Mouse (Mus musculus): ENCODE results near the gene Kctd21. TPM values are rescaled to one million over a fixed set of nuclear protein-coding genes. Genes with fewer than 3 reads are reported as not detected.

Gene Kctd21
- polyA plus RNA-seq, 1 experiment = 3.0 TPM

DNA sequence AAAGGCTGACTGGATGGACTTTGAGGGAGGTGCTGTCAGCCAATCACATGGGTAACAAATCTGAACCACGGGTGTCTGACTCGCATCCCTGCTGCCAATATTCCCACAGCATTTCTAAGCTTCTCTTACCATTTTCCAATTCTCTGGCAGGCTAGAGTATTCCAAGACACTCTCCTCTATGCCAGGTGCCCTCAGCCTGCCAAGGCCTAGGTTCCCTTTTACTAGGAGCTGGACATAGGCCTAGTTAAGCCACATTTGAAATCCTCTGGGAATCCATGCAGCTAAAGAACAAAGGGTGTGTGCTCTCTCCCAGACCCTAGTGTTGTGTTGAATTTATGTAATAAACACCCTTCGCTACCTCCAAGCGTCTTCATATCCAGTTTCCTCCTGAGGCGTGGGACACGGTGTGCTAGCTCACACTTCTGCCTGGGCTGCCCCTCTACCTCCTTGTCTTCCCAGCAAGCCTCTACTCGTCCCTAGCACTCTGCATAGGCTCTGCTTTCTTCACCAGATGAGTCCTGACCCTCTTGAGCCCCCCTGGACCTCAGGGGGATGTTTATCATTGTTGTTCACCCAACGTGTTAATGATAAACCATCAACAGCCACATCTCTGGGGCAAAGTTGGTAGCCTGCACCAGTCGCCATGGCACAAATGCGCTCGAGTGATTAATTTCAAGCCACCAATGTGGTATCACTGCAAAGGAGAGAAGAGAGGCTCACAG is 19.8 kb downstream of the Kctd21 start:
- Histone ChIP-seq H3K4me3 (ENCODE audit: low read depth, low read length) (no peak overlapping the region), H3K9ac (ENCODE audit: low read depth, poor library complexity, severe bottlenecking) (no peak overlapping the region), H3K27me3 (ENCODE audit: control insufficient read depth, insufficient read depth, low read length, poor library complexity, severe bottlenecking) (no peaks in the 10 kb centered on the region), H3K9me3 (replicated peaks; ENCODE audit: control insufficient read depth, insufficient read depth, low read length, poor library complexity, severe bottlenecking) (no peaks in the 10 kb centered on the region), H3K27ac (ENCODE audit: insufficient read depth, low read length) (no peak overlapping the region), H3K36me3 (ENCODE audit: control insufficient read depth, insufficient read depth, low read length, poor library complexity, severe bottlenecking) (no peaks in the 10 kb centered on the region), H3K4me1 (ENCODE audit: control insufficient read depth, insufficient read depth, low read length) (no peaks in the 10 kb centered on the region)
- TF ChIP-seq POLR2A (IDR thresholded peaks at IDR 0.05; ENCODE audit: insufficient read depth, low read length) (no peak), EP300 (IDR thresholded peaks at IDR 0.05; ENCODE audit: insufficient read depth, low read depth, low read length) (no peak), CTCF (IDR thresholded peaks at IDR 0.05; ENCODE audit: low read depth, low read length) (no peak)

DNA sequence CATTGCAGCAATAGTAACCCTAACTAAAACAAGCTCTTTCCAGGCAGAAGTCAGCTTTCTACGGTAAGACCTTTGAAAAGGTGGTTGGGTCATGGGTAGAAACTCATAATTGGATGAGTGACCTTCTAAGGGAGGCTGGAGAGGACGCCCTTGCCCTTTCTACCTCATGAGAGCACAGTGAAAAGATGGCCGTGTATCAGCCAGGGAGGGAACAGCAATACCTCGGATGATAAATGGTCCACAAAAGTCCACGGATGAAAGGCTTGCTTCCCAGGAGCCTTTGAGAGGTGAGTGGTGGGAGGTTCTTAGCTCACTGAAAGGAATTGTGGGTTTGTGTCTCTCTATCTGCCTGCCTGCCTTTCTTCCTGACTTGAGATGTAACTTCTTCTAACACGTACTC is 21.2 kb downstream of the Kctd21 start:
- TF ChIP-seq EP300 (IDR thresholded peaks at IDR 0.05; ENCODE audit: insufficient read depth, low read depth, low read length) (no peak), POLR2A (IDR thresholded peaks at IDR 0.05; ENCODE audit: insufficient read depth, low read length) (no peak), CTCF (IDR thresholded peaks at IDR 0.05; ENCODE audit: low read depth, low read length) (no peak)
- Histone ChIP-seq H3K27me3 (ENCODE audit: control insufficient read depth, insufficient read depth, low read length, poor library complexity, severe bottlenecking) (no peaks in the 10 kb centered on the region), H3K9me3 (replicated peaks; ENCODE audit: control insufficient read depth, insufficient read depth, low read length, poor library complexity, severe bottlenecking) (no peaks in the 10 kb centered on the region), H3K9ac (ENCODE audit: low read depth, poor library complexity, severe bottlenecking) (no peak overlapping the region), H3K27ac (ENCODE audit: insufficient read depth, low read length) (no peak overlapping the region), H3K36me3 (ENCODE audit: control insufficient read depth, insufficient read depth, low read length, poor library complexity, severe bottlenecking) (no peaks in the 10 kb centered on the region), H3K4me1 (ENCODE audit: control insufficient read depth, insufficient read depth, low read length) (no peaks in the 10 kb centered on the region), H3K4me3 (ENCODE audit: low read depth, low read length) (no peak overlapping the region)

DNA sequence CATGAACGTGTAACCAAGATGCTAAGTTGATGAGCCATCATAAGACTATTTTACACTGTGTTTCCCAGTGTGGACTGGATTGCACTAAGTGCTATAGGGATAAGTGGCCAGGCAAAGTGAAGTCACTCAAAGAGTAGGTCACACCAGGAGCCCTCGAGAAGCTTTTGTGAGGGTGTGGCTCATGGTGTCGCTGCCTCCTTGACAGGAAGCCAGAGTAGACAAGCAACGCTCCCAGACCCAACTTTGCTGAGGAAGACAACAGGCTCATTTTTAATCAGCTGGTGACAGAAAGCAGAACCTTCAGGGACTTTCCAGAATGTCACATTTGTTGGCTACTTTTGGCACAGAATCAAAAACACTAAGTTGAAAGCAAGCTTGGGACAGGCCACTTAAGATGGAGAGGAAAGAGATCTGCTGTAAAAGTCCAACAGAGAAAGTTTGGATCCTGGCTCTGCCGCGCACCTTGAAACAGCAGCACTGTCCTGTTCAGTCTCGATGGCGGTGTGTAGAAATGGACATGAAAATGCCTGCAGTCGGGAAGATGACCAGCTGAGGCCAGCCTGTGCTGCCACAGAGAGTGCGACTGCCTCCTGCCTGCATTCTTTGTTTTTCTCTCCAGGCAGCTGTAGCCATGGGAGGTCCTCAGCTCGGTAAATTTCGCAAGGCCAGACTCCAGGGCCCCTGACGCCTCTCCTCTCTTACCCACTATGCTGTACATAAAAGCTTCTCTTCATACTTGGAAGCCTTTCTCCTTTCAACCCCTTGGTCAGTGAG is 23.1 kb downstream of the Kctd21 start:
- TF ChIP-seq POLR2A (IDR thresholded peaks at IDR 0.05; ENCODE audit: insufficient read depth, low read length) (no peak), EP300 (IDR thresholded peaks at IDR 0.05; ENCODE audit: insufficient read depth, low read depth, low read length) (no peak), CTCF (IDR thresholded peaks at IDR 0.05; ENCODE audit: low read depth, low read length) (no peak)
- H3K4me3 ChIP-seq (ENCODE audit: low read depth, low read length) = no peak overlapping the region
- no peaks in the 10 kb centered on the region for H3K9me3 ChIP-seq (replicated peaks; ENCODE audit: control insufficient read depth, insufficient read depth, low read length, poor library complexity, severe bottlenecking)
- H3K27me3 ChIP-seq (ENCODE audit: control insufficient read depth, insufficient read depth, low read length, poor library complexity, severe bottlenecking) = no peaks in the 10 kb centered on the region
- no peaks in the 10 kb centered on the region for H3K36me3 ChIP-seq (ENCODE audit: control insufficient read depth, insufficient read depth, low read length, poor library complexity, severe bottlenecking)
- no peaks in the 10 kb centered on the region for H3K4me1 ChIP-seq (ENCODE audit: control insufficient read depth, insufficient read depth, low read length)
- no peak overlapping the region for H3K9ac ChIP-seq (ENCODE audit: low read depth, poor library complexity, severe bottlenecking)
- H3K27ac ChIP-seq (ENCODE audit: insufficient read depth, low read length) = no peak overlapping the region

DNA sequence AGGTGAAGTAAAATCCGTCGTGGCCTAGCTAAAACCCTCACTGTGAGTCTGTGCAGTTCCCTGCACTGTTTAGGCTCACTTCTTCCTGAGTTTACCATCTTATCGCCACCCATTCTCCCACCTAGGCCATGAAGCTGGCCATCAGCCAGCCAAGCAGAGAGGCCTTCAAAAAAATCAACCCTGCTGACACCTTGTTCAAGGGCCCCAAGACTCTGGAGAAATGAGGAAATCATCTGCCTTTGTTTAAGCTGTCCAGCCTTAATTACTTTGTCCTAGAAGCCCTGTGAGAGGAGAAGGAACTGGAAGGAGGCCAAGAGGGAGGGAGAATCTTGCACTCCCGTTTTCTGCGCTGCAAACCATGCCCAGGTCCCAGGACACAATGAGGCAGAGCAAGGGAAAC is 24.1 kb downstream of the Kctd21 start:
- H3K27me3 ChIP-seq (ENCODE audit: control insufficient read depth, insufficient read depth, low read length, poor library complexity, severe bottlenecking) = no peaks in the 10 kb centered on the region
- H3K4me1 ChIP-seq (ENCODE audit: control insufficient read depth, insufficient read depth, low read length) = no peaks in the 10 kb centered on the region
- H3K9ac ChIP-seq (ENCODE audit: low read depth, poor library complexity, severe bottlenecking) = no peak overlapping the region
- no peak overlapping the region for H3K4me3 ChIP-seq (ENCODE audit: low read depth, low read length)
- no peaks in the 10 kb centered on the region for H3K9me3 ChIP-seq (replicated peaks; ENCODE audit: control insufficient read depth, insufficient read depth, low read length, poor library complexity, severe bottlenecking)
- TF ChIP-seq EP300 (IDR thresholded peaks at IDR 0.05; ENCODE audit: insufficient read depth, low read depth, low read length) (no peak), POLR2A (IDR thresholded peaks at IDR 0.05; ENCODE audit: insufficient read depth, low read length) (no peak), CTCF (IDR thresholded peaks at IDR 0.05; ENCODE audit: low read depth, low read length) (no peak)
- H3K27ac ChIP-seq (ENCODE audit: insufficient read depth, low read length) = no peak overlapping the region
- H3K36me3 ChIP-seq (ENCODE audit: control insufficient read depth, insufficient read depth, low read length, poor library complexity, severe bottlenecking) = no peaks in the 10 kb centered on the region

DNA sequence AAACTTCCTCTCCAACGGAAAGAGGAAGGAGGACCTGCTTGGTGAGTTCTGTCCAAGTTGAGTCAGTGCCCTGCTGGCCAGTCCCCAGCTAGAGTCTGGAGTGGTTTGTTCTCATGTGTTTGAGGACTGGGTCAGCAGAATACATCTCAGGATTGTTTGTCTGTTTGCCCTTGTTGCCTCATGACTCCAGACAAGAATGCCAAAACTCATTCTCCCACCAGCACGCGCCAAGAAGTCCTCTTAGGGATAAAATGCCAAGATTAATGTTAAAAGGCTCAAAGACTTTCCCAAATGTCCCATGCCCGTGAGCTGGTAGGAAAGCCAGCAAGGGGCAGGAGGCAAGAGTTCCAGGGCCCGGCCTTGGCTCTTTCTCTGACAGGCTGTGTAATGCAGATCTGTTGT is 24.7 kb downstream of the Kctd21 start:
- Histone ChIP-seq H3K36me3 (ENCODE audit: control insufficient read depth, insufficient read depth, low read length, poor library complexity, severe bottlenecking) (no peaks in the 10 kb centered on the region), H3K4me1 (ENCODE audit: control insufficient read depth, insufficient read depth, low read length) (no peaks in the 10 kb centered on the region), H3K27me3 (ENCODE audit: control insufficient read depth, insufficient read depth, low read length, poor library complexity, severe bottlenecking) (no peaks in the 10 kb centered on the region), H3K9me3 (replicated peaks; ENCODE audit: control insufficient read depth, insufficient read depth, low read length, poor library complexity, severe bottlenecking) (no peaks in the 10 kb centered on the region), H3K27ac (ENCODE audit: insufficient read depth, low read length) (no peak overlapping the region), H3K9ac (ENCODE audit: low read depth, poor library complexity, severe bottlenecking) (no peak overlapping the region), H3K4me3 (ENCODE audit: low read depth, low read length) (no peak overlapping the region)
- no peak for TF ChIP-seq EP300 (IDR thresholded peaks at IDR 0.05; ENCODE audit: insufficient read depth, low read depth, low read length)
- TF ChIP-seq POLR2A (IDR thresholded peaks at IDR 0.05; ENCODE audit: insufficient read depth, low read length) = no peak
- no peak for TF ChIP-seq CTCF (IDR thresholded peaks at IDR 0.05; ENCODE audit: low read depth, low read length)

DNA sequence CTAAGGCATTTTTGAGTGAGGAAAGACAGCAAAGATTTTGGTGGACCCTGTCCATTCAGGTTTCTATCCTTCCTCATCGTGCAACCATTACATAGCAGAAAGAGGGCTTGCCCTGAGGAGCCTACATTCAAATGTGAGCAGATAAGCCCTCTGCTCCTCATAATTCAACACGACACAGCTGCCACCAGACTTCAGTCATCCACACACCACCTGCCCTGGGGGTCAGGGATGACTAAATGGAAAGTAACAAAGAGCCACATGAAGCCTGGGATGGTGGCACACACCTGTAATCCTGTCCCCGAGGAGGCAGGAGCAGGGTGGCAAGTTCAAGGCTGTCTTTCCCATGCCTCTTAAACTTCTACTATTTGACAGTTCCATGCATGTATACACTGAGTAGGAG is 25.7 kb downstream of the Kctd21 start:
- Histone ChIP-seq H3K4me1 (ENCODE audit: control insufficient read depth, insufficient read depth, low read length) (no peaks in the 10 kb centered on the region), H3K27ac (ENCODE audit: insufficient read depth, low read length) (no peak overlapping the region)
- no peak for TF ChIP-seq CTCF (IDR thresholded peaks at IDR 0.05; ENCODE audit: low read depth, low read length)
- TF ChIP-seq POLR2A (IDR thresholded peaks at IDR 0.05; ENCODE audit: insufficient read depth, low read length) = no peak
- TF ChIP-seq EP300 (IDR thresholded peaks at IDR 0.05; ENCODE audit: insufficient read depth, low read depth, low read length) = no peak

More for the DNA sequence above, 25.7 kb downstream of the Kctd21 start:
- Histone ChIP-seq H3K27me3 (ENCODE audit: control insufficient read depth, insufficient read depth, low read length, poor library complexity, severe bottlenecking) (no peaks in the 10 kb centered on the region), H3K4me3 (ENCODE audit: low read depth, low read length) (no peak overlapping the region), H3K9me3 (replicated peaks; ENCODE audit: control insufficient read depth, insufficient read depth, low read length, poor library complexity, severe bottlenecking) (no peaks in the 10 kb centered on the region), H3K9ac (ENCODE audit: low read depth, poor library complexity, severe bottlenecking) (no peak overlapping the region), H3K36me3 (ENCODE audit: control insufficient read depth, insufficient read depth, low read length, poor library complexity, severe bottlenecking) (no peaks in the 10 kb centered on the region)
